Mouse (Mus musculus) cerebellum, adult 9-11 months (tissue): ENCODE results near the gene Tmem176a.
"Not testable (repeated sequence)": the region's sequence is repeated elsewhere in the genome, so short reads cannot be mapped to it uniquely, and the experiment has no call there.

Experiments
- DNase-seq: peaks from one replicate; pipeline ENCODE4 v3.0.0; 2022

Tmem176a gene

GRCm38 (mm10) chr6:48842111-48842842, 1.6 kb downstream of the Tmem176a start:
- no peak for DNase-seq

DNA sequence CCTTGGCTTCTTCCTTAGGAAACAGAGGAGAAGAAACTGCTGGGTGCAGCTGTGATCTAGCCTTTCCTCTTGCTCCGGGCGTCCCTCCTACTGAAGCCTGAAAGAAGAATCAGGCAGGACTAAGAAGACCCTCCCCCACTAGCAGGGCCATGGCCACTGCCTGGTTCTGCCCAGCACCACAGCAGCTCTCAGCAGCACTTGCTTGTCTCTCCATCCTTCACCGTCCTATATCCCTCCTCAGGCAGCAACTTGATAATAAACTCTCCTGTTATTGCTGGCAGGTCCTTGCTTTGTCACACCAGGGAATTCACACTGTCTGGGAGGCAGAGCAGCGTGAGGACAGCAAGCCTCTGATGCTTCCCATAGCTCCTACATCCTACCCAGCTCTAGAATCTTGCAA, 4.4 kb downstream of the Tmem176a start:
- DNase-seq: no peak

- DNase-seq: no peak
Measured at GRCm38 (mm10) chr6:48851820-48852491, 11.2 kb downstream of the Tmem176a start.

DNA sequence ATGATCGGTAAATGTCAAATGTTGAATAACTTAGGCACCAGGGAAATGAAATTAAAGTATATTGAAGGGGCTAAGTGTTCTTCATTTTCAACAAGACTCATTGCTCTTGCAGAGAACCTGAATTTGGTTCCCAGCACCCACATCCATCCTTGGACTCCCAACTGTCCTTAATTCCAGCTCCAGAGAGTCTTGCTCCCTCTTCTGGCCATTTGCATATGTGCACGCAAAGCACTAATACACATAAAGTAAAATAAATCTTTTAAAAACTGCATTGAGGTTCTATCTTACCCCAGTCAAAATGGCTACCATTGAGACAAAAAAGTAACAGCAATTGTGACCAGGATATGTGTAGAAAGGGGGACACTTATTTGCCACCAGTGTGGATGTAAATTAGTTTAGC, 13.4 kb downstream of the Tmem176a start:
- no peak for DNase-seq

DNA sequence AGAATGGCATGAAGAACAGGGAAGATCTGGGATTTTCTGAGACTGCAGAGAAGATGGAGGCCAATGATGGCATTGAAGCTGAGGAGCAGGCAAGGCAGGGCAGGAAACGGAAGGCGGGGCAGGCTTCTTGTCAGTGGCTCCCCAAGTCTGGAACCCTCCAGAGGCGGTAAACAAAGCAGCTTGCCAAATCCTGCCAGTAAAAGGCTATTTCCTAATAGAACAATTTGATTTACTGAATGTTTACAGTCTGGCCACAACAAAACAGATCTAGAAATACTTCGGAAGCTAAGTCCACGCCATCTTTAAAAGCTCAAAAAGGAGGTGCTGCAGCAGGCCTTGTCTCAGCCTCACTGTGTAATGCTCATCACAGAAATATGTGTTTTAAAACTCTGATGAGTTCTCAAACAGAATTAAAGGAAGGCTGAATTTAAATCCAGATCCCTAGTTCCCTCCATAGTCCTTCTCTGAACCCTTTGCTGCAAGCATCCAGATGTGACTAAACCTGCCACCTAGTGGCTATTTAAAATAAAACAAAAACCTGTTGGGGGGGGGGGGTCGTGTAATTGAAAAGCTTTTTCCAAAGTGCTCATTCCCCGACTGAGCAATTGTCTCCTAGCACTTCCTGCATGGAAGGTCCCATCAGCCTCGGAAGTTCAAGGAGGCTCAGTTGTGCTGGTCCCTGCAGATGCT, 17.0 kb downstream of the Tmem176a start:
- DNase-seq: no peak

DNA sequence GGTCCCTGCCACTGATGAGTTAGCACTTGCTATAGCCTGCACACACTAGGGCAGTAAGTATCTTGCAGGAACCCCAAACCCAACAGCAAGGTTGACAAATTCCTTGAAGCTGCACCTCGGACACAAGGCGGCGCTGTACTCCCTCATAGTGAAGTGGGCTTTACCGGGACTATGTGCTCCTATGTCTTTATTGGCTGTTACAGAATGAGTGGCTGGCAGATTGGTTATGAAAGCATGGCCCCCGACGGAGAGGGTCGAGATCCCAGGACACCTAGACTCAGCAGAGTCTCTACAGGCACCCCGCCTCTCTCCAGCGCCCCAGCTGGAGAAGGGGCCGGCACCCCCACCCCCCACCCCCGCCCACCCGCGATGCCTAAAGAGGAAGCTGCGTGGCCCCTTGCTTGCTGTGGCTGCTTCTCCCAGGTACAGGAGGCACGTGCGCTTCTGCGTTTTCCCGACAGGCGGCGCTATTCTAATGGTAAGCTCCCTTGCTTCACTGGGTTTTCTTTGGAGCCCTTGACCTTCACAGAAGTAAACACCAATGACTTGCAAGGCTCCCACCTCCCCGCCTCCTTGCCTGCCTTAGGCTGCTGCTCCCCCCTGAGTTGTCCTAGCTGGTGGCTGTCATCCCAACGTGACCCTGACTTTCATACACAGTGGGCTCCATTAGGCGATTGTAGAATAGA, 19.6 kb downstream of the Tmem176a start:
- DNase-seq: no peak

DNA sequence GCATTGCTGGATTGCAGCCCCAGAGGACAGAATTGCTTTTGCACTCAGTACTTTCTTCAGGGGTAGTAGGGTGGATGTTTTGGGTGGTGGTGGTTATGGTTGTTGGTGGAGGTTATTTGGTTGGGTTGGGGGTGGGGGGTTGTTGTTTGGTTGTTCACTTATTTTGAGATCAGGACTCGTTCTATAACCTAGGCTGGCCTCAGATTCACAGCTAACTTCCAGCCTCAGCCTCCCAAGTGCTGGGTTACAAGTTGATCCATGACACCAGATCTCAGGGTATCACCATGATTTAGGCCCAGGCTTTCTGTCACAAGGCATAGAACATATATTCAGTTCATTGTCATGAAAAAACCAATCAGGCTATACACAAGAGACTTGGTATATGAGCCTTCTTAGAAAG, 20.1 kb downstream of the Tmem176a start:
- no peak for DNase-seq

DNA sequence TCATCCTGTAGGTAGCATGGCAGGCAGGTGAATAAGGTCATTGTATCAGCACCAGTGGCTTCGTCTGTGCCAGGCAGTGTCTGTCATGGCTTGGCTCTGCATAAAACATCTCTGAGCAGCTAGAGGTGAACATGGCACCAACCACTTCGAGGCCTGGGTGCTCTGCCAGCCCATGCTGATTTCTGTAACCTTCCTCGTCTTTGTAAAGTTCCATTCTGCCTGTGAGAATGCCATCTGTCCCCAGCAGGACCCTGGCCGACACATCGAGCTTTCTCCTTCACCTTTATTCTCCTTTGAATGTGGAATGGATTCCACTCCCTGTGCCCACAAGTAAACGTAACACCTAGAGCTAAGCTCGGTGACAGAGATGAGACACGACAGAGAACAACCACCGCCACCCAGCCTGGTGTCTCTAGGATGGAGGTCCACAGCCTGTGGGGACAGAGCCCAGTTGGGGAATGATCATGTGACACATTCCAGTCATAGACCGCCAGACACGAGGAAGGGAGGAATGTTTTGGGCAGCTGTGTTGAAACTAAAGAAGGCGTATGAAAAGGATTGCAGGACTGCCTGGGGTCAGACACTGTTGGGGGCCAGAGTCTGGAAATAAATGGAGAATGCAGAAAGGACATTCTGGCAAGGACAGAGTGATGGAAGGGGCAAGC, 21.0 kb downstream of the Tmem176a start:
- DNase-seq: no peak

DNA sequence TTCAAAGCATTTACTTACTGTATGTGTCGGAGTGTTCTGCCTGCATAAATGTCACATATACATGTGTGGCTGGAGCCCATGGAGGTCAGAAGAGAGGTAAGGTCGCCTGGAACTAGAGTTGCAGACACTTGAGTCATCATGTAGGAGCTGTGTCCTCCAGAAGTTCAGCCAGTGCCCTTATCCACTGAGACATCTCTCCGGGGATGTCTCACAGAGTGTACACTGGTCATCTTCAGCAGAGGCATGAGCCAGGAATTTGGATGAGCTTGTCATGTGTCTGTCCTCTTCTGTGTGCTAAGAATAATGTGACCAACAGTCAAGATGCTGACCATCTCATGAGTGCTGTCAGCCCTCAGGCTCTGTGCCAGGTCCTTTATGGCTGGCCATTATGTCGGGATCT, 22.1 kb downstream of the Tmem176a start:
- DNase-seq: no peak

GRCm38 (mm10) chr6:48863488-48863887, 22.8 kb downstream of the Tmem176a start:
- DNase-seq: no peak

DNA sequence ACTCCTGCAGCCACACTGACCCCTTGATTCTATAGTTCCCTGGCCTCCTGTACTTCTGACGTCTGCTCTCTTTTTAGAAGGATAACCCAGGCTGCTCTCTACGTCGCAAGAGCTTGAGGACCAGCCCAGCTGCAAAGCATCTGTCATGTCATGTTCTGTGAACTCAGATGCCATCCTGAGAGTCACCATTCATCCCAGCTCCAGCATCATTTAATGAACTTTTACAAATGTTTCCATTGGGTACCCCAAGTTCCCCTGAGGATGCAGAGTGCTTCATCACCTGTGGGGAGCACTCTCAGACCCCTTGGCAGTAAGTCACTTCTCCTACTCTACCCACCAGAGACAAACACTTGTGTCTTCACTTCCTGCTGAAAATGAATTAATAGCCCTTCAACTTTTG, 23.5 kb downstream of the Tmem176a start:
- no peak for DNase-seq

DNA sequence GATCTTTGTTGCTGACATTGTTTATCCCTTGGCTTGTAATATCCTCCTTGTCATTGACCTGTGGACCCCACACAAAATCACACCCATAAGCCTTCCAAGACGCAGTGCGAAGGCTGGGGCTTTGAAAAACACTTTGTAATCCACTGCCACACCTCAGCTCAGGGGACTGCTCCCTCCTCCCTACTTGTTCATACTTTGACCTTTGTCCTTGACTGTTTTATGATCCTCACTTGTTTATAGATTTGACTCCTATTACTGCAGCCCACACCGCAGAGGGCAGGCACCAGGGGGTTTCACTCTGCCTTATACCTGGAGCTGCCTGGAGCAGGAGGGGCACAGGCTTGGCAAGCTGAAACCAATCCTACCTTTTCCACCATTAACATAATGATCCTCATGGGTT, 24.0 kb downstream of the Tmem176a start:
- DNase-seq: no peak

- no peak for DNase-seq
Measured at GRCm38 (mm10) chr6:48865152-48865745, 24.5 kb downstream of the Tmem176a start.

GRCm38 (mm10) chr6:48866355-48866950, 25.7 kb downstream of the Tmem176a start:
- DNase-seq: not testable (repeated sequence)

DNA sequence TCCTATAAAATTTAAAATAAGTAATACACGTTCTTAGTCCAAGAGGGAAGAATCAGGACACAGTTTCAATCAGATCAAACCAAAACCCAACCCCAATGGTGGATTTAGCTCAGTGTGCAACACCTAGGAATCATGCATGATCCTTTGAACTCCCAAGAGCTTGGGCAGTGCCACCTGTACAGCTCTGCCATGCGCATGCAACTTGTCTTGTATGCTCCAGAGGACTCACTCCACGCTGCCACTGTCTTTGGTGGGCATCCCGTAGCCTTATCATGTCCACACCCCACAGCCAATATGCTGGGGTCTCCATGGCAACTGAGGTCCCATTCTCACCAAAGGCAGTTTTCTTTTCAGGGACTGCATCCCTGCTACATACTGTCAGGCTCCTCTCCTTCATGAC, 26.4 kb downstream of the Tmem176a start:
- DNase-seq: no peak

- no peak for DNase-seq
Measured at GRCm38 (mm10) chr6:48869774-48870173, 29.1 kb downstream of the Tmem176a start.

- DNase-seq: no peak
Measured at GRCm38 (mm10) chr6:48872596-48872995, 31.9 kb downstream of the Tmem176a start, which contains the start of gene Aoc1. Gene Aoc1, plus strand, starts transcription at chr6:48872896.

DNA sequence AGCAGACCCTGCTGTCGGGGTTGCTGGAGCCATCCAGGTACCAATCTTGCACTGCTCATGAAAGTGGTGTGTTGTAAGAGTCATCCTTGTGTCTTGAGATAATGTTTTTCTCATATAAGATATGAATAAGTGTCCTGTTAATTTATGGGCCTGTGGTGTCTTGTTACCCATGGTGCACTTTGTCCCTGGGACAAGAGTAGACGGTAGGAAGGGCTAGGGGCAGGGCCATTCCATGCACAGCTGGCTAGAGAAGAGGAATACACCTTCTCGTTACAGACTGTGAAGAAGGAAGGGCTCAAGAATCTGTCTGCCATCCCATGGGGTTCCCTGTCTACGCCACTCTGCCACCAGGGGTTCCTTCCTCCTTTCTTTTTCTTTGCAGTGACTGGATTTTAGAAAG, 33.9 kb downstream of the Tmem176a start:
- no peak for DNase-seq

DNA sequence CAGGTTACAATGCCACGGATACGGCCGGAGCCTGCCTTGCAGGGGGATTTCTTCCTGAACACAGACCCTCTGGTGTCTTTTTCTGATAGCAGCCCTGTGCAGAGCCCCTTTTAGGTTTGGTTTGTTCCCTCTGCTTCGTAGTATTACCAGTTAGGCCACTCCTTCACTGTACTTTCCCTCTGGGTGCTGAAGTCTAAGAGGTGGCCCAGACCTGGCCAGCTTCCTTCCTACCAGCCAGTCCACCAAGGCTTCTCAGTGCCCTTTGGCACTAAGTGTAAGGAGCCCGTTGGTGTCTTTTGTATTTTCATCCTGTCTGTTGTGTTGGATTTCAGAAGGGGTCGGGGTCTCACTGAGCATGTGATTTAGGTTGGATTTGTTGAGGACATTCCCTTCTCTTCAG, 34.8 kb downstream of the Tmem176a start:
- no peak for DNase-seq

DNA sequence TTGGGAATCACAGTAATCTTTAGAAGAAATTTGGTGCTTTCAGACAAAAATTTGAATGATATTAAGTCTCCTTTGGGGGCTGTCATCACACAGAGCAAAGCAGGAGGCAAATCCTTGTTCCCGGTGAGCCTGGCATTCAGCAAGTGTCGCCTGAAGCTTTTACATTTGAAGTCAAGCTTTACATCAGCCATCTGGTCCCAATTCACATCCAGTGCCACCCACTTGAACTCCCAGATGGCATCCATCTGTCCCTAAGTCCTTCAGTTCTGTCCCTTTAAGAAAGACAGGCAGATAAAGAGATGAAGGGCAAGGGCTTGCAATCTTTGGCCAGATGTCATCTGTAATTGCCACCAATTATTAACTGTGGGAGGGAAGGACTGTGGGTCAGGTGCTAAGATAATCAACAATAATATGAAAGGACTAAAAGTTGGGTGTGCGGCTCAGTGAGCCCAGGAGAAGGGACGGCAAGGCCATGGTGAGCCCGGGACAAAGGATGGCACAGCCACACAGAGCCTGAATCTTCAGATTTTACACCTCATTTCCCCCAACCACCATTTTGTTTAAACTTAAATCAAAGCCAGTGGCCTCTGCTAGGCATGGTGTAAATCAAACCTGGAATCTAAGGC, 35.9 kb downstream of the Tmem176a start:
- peak; percentile 23 for DNase-seq

DNA sequence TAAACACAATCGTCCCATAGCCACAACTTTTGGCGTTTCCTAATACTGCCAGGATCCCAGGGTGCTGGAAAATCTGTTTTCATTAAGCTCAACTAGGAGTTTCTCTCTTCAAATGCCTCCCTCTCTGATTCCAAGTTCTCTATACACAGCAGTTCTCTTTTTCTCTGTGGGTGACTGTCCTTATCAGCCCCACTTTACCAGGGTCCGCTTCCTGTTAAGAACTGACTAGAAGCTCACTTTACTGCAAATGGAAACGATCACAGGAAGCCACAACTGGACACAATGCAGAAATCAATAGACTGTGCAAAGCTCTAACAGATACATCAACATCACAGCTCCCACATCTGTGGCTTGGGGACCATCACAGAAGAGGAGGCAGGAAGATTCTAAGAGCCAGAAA, 53.5 kb downstream of the Tmem176a start:
- DNase-seq: no peak
